11 mouse cellular contexts compared by ENCODE assay signal in the genomic region with DNA sequence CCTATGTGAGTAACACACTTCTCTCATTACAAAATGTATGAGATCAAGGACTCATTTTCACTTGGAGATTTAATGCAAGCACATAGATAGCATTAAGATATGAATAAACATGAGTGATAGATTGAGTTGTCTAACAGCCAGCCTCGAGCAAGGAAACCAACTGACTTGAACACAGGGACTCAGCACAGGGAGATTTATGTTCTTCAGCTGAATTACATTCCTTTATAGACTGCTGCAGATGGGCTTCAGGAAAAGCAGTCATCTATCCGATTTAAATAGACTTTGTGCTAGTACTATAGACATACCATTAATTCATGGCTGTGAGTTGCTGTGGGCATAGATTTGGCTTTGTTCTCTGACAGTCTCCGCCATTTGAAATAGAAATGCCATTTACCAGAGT.
"Had no signal": no experiment of that assay in that cellular context is flagged by ENCODE, and none has a peak within 500 bp of the region (broad histone marks: within the 10 kb centered on the region; RNA-seq: fewer than 3 reads in every experiment).

No protein-coding gene starts in this region.

- H3K9me3 ChIP-seq: kidney, embryonic 15.5 days; limb, embryonic 10.5 days had no signal

- H3K4me1 ChIP-seq: kidney, embryonic 15.5 days; limb, embryonic 10.5 days had no signal

- H3K4me3 ChIP-seq: kidney, embryonic 15.5 days; left cerebral cortex, adult 2 months; limb, embryonic 10.5 days had no signal

- H3K4me2 ChIP-seq: kidney, embryonic 15.5 days; liver, embryonic 11.5 days; lung, embryonic 14.5 days had no signal

- H3K27me3 ChIP-seq: kidney, embryonic 15.5 days had no signal

- H3K9ac ChIP-seq: kidney, embryonic 15.5 days; lung, embryonic 14.5 days had no signal

- H3K36me3 ChIP-seq: kidney, embryonic 15.5 days; limb, embryonic 10.5 days had no signal

- DNase-seq: kidney, adult 2 months; kidney, postnatal 14 days; lung, embryonic 14.5 days; lung, postnatal 10 days; lung, postnatal 4 days had no signal

- ATAC-seq: intestine, embryonic 16.5 days had no signal

- H3K27ac ChIP-seq: kidney, embryonic 15.5 days; left cerebral cortex, adult 2 months; limb, embryonic 10.5 days; stomach, postnatal 0 days had no signal
